Mouse (Mus musculus): ENCODE results near the gene Mef2b. TPM values are rescaled to one million over a fixed set of nuclear protein-coding genes. Genes with fewer than 3 reads are reported as not detected.
A peak's percentile ranks its signal among the peaks of the same experiment; 100 is the strongest.

Mef2b gene
- total RNA-seq, 2 experiments from 2014 or later: 0.37 to 0.41 TPM

DNA sequence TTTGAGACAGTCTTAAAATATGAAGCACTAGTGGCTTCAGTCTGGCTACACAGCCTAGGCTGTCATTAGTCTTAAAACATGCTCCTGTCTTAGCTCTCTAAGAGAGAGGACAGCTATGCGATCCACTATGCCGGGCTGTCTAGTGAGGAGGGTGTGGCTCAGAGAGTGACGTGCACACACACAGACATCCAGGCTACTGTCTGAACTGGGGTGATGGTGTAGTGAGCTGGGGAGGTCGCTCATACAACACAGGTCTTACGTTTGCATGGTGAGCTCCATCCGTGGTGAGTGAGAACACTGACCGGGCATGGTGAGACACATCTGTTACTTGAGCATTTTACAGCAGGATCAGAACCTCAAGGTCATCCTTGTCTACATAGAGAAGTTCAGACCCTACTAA is 31.7 kb downstream of the Mef2b start:
- Histone ChIP-seq H3K27ac (no peak overlapping the region), H3K4me3 (no peak overlapping the region)
- no peak for TF ChIP-seq CTCF (conservative IDR thresholded peaks at IDR 0.05)

DNA sequence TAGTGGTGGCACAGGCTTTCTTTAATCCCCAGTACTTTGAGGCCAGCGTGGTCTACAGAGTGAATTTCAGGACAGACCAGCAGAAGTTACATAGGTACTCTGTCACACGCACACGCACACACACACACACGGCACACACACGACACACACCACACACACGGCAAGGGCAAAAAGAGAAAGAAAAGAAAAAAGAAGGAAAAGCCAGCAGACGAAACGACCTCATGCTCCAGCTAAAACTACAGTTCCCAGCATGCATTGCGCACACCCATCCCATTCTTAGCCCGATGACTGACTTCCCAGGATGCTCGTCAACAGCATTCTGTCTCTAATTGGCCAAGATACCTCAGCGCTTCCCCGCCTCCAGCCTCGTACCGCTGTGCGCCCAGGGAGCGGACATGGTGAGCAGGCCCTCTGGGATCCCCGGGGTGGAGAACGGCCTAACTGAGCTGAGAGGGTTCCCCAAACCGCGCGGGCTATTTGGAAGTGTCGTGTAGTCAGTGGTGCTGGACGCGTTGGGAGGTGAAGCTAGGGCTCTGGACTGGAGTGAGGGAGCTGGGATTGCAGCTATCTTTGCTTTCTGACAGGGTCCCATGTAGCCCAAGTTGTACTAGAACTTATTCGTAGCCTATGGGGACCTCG is 32.7 kb downstream of the Mef2b start, which contains the start of gene Tmem161a:
Tmem161a (plus strand) TSS at position 314 of the 639 bp plus-strand sequence.
- peak within 1 kb of the TSS; percentile 89 for H3K27ac ChIP-seq
- TF ChIP-seq CTCF (conservative IDR thresholded peaks at IDR 0.05): no peak
- DNase-seq (ENCODE audit: low spot score in 2 of 2): peak; percentile 92 to 95
- peak within 1 kb of the TSS; percentile 80 for H3K4me3 ChIP-seq

More for the DNA sequence above, 31.7 kb downstream of the Mef2b start:
- no peak for DNase-seq (ENCODE audit: low spot score in 2 of 2)

DNA sequence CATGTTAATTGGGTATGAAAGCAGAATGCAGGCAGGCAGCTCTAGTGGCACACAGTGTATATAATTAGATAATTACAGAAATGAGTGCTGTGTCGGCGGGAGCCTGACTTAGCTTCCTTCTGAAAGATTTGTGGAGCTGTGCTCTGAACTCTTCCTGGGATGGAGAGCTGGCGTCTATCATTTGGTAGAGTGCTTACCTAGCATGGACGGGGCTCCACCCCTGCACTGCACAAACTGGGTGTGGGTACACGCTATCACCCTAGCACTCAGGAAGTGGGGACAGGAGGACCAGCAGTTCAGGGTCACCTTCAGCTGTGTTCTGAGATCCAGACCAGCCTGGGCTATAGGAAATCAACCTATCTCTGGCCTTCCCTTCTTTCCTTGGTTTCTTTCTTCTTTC is 33.8 kb downstream of the Mef2b start:
- H3K4me3 ChIP-seq: no peak overlapping the region; the same call in 1 of the 2 replicates
- H3K27ac ChIP-seq: no peak overlapping the region
- TF ChIP-seq CTCF (conservative IDR thresholded peaks at IDR 0.05): no peak
- no peak for DNase-seq (ENCODE audit: low spot score in 2 of 2)

DNA sequence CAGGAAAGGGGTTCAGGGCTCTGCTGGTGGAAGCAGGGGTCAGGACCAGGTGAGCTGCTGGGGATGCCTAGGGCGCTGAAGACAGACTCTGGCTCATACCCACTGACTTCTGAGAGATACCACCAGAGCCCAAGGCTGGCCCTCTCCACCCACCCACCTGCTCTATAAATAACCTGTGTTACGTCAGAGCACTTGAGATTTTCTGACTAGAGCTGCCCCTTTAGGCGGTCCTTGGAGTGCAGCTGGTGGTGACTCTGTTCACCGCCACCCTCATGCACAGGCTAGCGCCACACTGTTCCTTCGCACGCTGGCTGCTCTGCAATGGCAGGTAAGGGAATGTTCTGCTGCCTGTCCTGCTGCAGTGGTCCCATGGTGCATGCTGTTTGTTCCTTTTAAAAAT is 34.6 kb downstream of the Mef2b start:
- no peak for DNase-seq (ENCODE audit: low spot score in 2 of 2)
- TF ChIP-seq CTCF (conservative IDR thresholded peaks at IDR 0.05): no peak
- no peak overlapping the region; the same call in 1 of the 2 replicates for H3K4me3 ChIP-seq
- H3K27ac ChIP-seq: no peak overlapping the region

DNA sequence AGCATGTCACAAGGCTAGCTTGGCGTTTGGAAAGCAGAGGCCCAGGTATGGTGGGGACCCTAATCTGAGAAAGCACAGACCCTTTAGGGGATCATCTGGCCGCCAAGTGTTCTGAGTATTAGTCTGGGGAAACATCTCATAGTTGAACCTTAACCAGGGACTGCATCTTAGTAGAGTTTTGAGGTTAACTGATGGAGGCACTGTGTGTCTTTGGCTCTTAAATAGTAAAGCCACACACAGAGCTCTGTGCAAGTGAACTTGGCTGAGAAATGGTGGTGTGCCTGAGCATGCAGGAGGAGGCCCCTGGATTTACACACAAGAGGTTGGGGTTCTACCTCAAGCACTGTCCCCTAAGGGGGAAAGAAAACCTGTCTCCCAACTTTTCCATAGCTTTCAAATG is 38.7 kb downstream of the Mef2b start:
- TF ChIP-seq CTCF (conservative IDR thresholded peaks at IDR 0.05): no peak
- Histone ChIP-seq H3K4me3 (no peak overlapping the region), H3K27ac (no peak overlapping the region)
- no peak for DNase-seq (ENCODE audit: low spot score in 2 of 2)

DNA sequence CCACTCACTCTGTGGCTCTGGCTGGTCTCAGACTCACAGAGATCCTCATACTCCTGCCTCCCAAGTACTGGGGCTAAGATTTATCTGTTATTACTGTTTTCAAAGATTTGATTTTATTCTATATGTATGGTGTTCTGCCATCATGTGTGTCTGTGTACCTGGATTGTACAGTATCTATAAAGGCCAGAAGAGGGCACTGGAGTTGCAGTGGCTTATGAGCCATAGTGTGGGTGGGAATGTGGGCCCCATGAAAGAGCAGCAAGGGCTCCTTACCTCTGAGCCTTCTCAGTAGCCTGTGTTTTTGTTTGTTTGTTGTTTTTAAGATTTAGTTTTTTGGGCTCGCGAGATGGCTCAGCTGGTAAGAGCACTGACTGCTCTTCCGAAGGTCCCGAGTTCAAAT is 39.6 kb downstream of the Mef2b start:
- peak; percentile 73 for TF ChIP-seq CTCF (conservative IDR thresholded peaks at IDR 0.05)
- no peak for DNase-seq (ENCODE audit: low spot score in 2 of 2)
- Histone ChIP-seq H3K4me3 (no peak overlapping the region), H3K27ac (no peak overlapping the region)

DNA sequence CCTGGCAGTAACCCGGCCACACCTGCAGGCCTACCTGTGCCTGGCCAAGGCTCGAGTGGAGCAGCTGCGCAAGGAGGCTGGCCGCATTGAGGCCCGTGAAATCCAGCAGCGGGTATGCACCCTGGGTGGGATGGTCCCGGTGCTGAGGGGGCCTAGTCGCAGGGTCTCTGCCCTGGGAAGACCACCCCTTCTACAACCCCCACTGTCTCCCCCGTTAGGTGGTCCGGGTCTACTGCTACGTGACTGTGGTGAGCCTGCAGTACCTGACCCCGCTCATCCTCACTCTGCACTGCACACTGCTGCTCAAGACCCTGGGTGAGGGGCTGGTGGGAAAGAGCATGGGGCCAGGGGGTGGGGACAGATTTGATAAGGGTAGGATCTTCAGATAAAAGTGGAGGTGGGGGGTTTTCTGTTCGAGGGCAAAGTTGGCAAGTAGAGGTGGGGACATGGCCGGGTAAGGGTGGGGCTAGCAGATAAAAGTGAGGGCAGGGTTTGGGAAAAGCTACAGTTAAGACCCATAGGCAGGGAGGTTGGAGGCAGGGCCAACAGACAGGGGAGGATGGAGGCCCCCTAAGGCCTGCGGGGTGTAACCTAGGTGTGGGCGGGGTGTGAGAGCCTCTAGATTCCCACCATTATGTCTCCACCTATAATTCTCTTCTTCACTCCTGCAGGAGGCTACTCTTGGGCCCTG is 41.8 kb downstream of the Mef2b start:
- no peak for DNase-seq (ENCODE audit: low spot score in 2 of 2)
- Histone ChIP-seq H3K27ac (no peak overlapping the region), H3K4me3 (no peak overlapping the region)
- TF ChIP-seq CTCF (conservative IDR thresholded peaks at IDR 0.05): no peak

DNA sequence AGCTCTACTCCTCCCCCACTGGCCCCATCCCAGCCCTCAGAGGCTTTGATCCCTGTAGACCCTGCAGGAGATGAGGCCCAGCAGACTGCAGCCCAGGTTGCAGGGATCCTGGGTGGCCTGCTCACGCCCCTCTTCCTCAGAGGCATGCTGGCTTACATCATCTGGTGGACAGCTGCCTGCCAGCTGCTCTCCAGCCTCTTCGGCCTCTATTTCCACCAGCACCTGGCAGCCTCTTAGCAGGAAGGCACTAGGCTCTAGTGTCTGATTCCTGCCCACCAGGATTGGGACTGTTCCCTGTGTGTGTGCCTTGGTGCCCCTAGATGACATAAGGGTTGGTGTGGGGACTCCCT is 42.4 kb downstream of the Mef2b start:
- H3K4me3 ChIP-seq: no peak overlapping the region
- H3K27ac ChIP-seq: no peak overlapping the region
- no peak for TF ChIP-seq CTCF (conservative IDR thresholded peaks at IDR 0.05)
- DNase-seq (ENCODE audit: low spot score in 2 of 2): no peak

DNA sequence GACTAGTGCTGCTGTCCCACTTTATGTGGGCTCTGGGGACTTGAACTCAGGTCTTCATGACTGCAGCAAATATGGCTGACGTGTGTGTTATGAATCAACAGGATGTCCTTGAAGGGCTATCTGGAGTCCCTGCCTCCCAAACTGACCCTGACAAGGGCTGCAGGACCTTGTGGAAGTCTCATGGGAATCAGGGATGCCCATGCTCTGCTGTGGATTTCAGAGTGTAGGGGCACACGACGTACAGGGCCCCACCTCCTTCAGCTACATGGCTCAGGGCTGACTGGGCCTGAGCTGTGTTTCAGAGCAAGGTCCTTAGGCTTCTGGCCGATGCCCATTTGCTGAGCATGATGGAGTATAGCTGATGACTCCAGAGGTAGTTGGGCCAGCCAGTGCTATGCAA is 43.7 kb downstream of the Mef2b start:
- Histone ChIP-seq H3K27ac (no peak overlapping the region), H3K4me3 (no peak overlapping the region)
- DNase-seq (ENCODE audit: low spot score in 2 of 2): no peak
- TF ChIP-seq CTCF (conservative IDR thresholded peaks at IDR 0.05): no peak

DNA sequence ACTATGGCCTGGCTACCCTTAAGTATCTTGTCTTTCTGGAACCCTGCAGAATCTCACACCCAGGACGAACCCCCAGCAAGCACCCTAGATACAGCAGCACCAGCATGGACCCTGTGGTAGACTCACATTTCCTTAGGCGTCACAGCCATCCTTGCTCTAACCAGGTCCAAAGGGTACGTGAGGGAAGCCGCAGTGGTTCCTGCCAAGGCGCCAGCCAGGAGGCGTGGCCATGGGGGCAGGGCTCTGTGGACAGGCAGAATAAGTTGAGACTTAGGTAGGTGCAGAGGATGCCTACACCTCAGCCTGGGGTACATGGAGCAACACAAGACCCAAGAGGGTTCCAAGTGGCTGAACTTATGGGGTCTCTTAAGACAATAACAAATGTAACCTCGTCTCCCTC is 49.2 kb downstream of the Mef2b start:
- TF ChIP-seq CTCF (conservative IDR thresholded peaks at IDR 0.05): no peak
- Histone ChIP-seq H3K4me3 (no peak overlapping the region), H3K27ac (no peak overlapping the region)
- no peak for DNase-seq (ENCODE audit: low spot score in 2 of 2)

DNA sequence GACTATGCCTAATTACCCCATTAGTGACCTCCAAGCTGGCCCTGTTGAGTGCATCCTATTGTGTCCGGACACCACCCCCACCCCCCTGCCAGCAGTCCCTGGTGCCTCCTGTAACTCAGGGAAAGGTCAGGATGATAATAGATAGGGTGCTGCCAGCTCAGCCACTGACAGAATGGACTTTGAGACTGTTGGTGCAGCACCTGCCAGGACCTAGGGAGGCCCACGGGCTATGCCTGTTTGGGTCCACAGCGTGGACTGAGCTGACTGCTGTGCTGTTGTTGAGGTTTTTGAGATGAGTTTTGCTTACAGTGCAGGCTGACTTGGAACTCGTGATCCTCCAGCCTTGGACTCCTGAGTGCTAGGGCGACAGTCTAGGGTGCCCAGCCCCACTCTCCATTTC is 53.7 kb downstream of the Mef2b start:
- TF ChIP-seq CTCF (conservative IDR thresholded peaks at IDR 0.05): no peak
- no peak overlapping the region for H3K4me3 ChIP-seq
- DNase-seq (ENCODE audit: low spot score in 2 of 2): no peak
- H3K27ac ChIP-seq: no peak overlapping the region

DNA sequence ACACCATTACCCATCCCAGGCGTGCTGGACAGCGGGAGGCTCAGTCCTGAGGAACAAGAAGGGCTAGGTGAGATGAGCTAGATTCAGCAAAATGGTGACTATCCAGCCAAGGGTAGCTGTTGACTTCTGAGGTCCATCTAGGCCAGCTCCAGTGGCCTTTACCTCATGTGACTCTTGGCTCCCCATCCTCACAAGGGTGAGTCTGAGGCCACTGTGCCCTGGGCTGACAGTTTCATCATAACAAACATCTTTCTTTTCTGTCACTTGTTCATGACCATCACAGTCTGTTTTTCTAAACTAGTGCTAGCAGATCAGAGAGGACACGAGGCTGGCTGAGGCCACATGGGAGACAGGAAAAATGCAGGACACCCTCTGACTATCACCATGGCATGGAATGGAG is 54.7 kb downstream of the Mef2b start:
- DNase-seq (ENCODE audit: low spot score in 2 of 2): no peak
- Histone ChIP-seq H3K27ac (no peak overlapping the region), H3K4me3 (no peak overlapping the region)
- TF ChIP-seq CTCF (conservative IDR thresholded peaks at IDR 0.05): no peak

DNA sequence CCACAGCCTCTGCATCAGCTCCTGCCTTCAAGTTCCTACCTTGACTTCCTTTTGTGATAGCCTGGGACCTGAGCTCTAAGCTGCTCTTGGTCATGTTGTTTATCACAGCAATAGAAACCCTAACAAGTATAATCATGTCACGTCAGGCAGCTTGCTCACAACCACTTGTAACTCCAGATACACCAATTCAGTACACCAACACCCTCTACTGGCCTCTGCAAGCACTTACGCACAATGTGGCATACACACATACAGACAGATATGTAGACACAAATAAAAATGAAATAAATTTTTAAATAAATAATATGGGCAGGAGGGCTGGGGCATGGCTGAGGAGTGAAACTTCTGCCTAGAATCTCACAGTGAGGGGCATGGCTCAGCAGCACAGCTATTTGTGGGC is 56.3 kb downstream of the Mef2b start:
- H3K27ac ChIP-seq: no peak overlapping the region
- DNase-seq (ENCODE audit: low spot score in 2 of 2): no peak
- no peak overlapping the region for H3K4me3 ChIP-seq
- peak; percentile 46 for TF ChIP-seq CTCF (conservative IDR thresholded peaks at IDR 0.05)

DNA sequence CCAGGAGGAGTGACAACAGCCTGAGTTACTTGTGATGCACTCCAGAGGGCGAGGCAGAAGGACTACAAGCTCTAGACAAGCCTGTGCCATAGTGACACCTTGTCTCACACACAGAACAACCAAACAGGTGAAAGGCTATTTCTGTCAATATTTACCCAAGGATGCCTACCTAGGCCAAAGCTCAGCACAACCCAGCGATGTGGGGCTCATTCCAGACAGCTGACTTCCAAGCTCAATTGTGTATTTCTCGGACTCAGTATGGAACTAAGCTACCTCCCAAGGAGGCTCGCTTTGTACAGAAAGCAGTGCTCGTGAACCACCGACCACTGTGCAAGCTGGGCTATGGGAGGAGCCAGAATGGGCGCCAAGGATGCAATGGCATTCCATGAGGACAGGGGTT is 58.1 kb downstream of the Mef2b start:
- Histone ChIP-seq H3K4me3 (no peak overlapping the region), H3K27ac (no peak overlapping the region)
- no peak for TF ChIP-seq CTCF (conservative IDR thresholded peaks at IDR 0.05)
- DNase-seq (ENCODE audit: low spot score in 2 of 2): no peak
